Mouse (Mus musculus) cerebral cortex, adult 2 months (tissue): Measurements from ENCODE around the gene Dnase1l3.

Experiments
- WGBS: fragments of 180-500 bp; shearing (Covaris S2); methylation state at CpG from one replicate; pipeline ENCODE4 v1.1.7; 2018; 5-methylcytosine and 5-hydroxymethylcytosine counted together

Gene Dnase1l3

GRCm38 (mm10) chr14:7977471-7977870, 16.9 kb downstream of the Dnase1l3 start:
- 95% methylated on average over 1 of the region's 1 CpGs for WGBS

GRCm38 (mm10) chr14:7975177-7975576, 19.2 kb downstream of the Dnase1l3 start:
- WGBS = 64% methylated on average over 6 of the region's 6 CpGs

GRCm38 (mm10) chr14:7974643-7975042, 19.7 kb downstream of the Dnase1l3 start:
- WGBS = 70% methylated on average over 1 of the region's 1 CpGs

- WGBS = 64% methylated on average over 10 of the region's 10 CpGs
Observed at GRCm38 (mm10) chr14:7971889-7972493, 22.4 kb downstream of the Dnase1l3 start.

GRCm38 (mm10) chr14:7964219-7964889, 30.0 kb downstream of the Dnase1l3 start:
- WGBS = 55% methylated on average over 11 of the region's 11 CpGs

GRCm38 (mm10) chr14:7963160-7963559, 31.2 kb downstream of the Dnase1l3 start:
- WGBS = 70% methylated on average over 7 of the region's 7 CpGs

- WGBS = 90% methylated on average over 2 of the region's 2 CpGs
Observed at GRCm38 (mm10) chr14:7962626-7963025, 31.7 kb downstream of the Dnase1l3 start.

GRCm38 (mm10) chr14:7961714-7962113, 32.7 kb downstream of the Dnase1l3 start:
- WGBS = 53% methylated on average over 5 of the region's 5 CpGs

- WGBS = 61% methylated on average over 11 of the region's 11 CpGs
Observed at GRCm38 (mm10) chr14:7960616-7961015, 33.8 kb downstream of the Dnase1l3 start.

- WGBS = 82% methylated on average over 9 of the region's 9 CpGs
Observed at GRCm38 (mm10) chr14:7957049-7957448, 37.3 kb downstream of the Dnase1l3 start, which contains the start of gene Gm45521. Gene Gm45521 (plus strand): TSS chr14:7957288.

- 91% methylated on average over 10 of the region's 10 CpGs for WGBS
Observed at GRCm38 (mm10) chr14:7956427-7956826, 37.9 kb downstream of the Dnase1l3 start.

- 50% methylated on average over 6 of the region's 6 CpGs for WGBS
Observed at GRCm38 (mm10) chr14:7954071-7954471, 40.3 kb downstream of the Dnase1l3 start.

- 41% methylated on average over 12 of the region's 12 CpGs for WGBS
Observed at GRCm38 (mm10) chr14:7952610-7953254, 41.6 kb downstream of the Dnase1l3 start.

- WGBS = 91% methylated on average over 9 of the region's 9 CpGs
Observed at GRCm38 (mm10) chr14:7951234-7951633, 43.1 kb downstream of the Dnase1l3 start.

GRCm38 (mm10) chr14:7945261-7945660, 49.1 kb downstream of the Dnase1l3 start:
- WGBS = 86% methylated on average over 5 of the region's 5 CpGs

GRCm38 (mm10) chr14:7944349-7945039, 49.9 kb downstream of the Dnase1l3 start:
- 56% methylated on average over 8 of the region's 8 CpGs for WGBS

- WGBS = 73% methylated on average over 3 of the region's 3 CpGs
Observed at GRCm38 (mm10) chr14:7943801-7944135, 50.6 kb downstream of the Dnase1l3 start.

GRCm38 (mm10) chr14:7943101-7943800, 51.1 kb downstream of the Dnase1l3 start:
- WGBS = 70% methylated on average over 7 of the region's 7 CpGs

GRCm38 (mm10) chr14:7941413-7941812, 53.0 kb downstream of the Dnase1l3 start:
- WGBS = 82% methylated on average over 5 of the region's 5 CpGs

GRCm38 (mm10) chr14:7938809-7939784, 55.3 kb downstream of the Dnase1l3 start:
- 78% methylated on average over 19 of the region's 19 CpGs for WGBS
